Mouse (Mus musculus): ENCODE data around the gene Dtx2.

Dtx2 gene

DNA sequence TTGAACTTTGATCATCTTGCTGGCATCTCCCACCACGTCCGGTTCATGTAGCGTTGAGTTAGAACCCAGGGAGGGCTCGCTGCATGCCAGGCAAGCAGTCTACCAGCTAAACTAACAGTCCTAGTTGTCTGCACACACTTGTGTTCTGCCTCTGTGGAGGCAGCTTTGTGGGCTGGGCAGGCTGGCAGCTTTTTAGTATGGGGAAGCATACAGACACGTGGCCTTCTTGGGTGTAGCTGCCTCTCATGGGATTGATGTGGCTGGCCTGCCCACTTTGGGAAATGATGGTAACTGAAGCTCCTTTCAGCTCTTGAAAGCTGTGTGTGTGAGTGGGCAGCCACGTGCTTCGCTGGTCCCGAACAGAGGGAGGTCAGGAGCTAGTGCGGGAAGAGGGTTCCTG, 32.3 kb downstream of the Dtx2 start:
- 64% methylated on average over 9 of the region's 9 CpGs for WGBS

DNA sequence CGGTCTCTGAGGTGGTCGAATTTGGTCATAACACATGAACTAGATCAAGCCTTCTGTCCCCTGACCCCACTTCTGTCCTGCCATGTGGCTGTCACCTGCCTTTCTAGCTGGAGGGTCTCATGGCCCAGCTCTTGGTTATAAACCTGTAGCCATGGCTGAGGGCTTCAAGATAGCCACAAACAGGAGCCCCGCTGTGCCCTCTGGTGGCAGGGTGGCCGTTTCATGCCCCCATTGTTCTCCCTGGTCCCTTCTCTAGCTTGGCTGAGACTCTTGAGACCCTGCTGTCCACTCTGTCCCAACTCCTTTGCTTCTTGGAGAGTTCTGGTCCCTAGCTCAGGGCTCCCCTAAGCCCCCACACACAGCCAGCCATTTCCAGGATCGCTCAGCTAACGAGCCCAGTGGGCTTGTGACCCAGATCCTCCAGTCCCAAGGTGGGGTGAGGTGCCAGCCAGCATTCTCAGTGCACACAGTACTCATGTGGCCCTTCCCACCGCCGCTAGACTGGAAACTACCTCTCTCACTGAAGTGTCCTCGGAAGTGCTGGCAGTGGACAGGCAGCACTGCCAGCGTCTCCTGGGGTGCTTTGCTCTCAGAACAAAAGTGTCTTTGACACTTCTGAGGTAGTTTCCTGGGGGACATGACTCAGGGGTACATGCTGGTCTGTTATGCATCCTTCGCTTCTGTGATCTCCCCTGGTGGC, 33.2 kb downstream of the Dtx2 start:
- WGBS, result 81% methylated on average over 11 of the region's 11 CpGs

DNA sequence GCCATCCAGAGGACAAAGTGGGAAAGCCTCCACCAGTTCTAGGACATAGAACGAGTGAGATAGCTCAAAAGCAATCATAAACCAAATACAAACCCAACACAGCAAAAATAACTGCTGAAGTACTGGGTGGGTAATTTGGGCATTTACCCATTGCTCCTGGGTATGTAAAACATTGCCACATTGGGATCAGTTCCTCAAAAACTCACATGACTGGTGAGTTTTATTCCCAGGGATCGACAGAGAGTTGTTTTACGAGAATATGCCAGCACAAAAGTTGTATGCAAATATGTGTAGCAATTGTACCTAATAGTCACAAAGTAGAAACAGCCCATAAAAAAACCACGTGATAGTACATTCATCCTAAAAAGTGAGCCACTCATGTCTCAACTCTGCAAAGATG, 40.3 kb downstream of the Dtx2 start:
- WGBS, result 71% methylated on average over 4 of the region's 4 CpGs

- 79% methylated on average over 1 of the region's 1 CpGs for WGBS
These were observed 40.7 kb downstream of the Dtx2 start for GRCm38 (mm10) chr5:136035285-136035684.

GRCm38 (mm10) chr5:136036667-136037066, 42.1 kb downstream of the Dtx2 start:
- 90% methylated on average over 1 of the region's 1 CpGs for WGBS

DNA sequence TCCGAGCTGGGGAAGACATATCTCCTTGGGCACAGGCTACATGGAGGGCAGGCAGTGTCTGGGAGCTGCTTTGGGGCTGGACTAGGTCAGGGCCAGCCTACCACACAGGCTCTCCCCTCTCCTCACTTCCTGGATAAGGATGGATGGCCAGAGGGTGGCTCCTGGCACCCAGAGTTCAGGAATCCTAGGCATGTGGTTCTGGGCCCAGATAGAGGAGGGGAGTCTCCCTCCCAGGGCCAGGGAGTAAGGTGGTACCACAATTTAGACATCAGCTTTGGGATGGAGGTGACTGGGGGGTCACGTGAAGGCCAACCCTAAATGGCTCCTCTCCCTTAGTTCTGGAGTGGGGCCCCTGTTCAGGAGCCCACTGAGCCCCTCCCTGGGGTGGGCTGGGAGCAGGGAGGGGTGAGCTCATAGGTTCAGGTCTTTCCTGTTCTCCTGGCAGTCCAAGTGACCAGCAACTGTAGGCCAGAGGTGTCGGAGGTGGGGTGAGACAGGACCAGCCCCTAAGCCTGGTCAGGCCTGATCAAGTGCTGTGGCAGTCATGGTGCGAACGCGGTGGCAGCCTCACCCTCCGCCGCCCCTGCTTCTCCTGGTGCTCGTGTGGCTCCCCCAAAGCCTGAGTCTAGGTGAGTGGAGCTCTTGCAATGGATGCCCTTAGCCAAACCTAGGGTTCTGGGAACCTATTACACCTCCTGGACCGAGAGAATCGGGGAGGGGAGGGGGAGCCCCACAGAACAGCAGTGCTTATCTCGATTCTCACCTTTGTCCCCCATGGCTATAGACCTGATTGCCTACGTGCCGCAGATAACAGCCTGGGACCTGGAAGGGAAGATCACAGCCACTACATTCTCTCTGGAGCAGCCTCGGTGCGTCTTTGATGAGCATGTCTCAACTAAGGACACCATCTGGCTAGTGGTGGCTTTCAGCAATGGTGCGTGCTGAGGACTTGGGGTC, 43.9 kb downstream of the Dtx2 start, which contains the start of gene Upk3b:
Upk3b (plus strand) TSS at position 239 of the 957 bp plus-strand sequence.
- 89% methylated on average over 17 of the region's 17 CpGs for WGBS

DNA sequence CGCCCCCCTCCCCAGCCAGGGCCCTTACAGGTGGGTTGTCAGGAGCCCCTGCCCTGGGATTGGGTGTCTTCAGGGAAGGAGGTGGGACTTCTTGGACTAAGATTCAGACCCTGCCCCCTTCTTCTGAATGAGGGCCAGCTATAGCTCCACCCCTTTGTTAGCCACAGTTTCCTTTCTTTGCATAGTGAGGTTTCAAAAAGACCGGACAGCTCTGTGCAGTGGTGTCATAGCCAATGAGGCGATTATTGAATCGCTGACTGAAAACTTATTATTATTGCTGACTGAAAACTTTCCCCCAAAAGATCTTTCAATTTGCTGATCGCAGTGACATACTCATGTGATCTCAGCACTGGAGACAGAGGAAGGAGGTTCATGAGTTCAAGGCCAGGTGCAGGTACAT, 45.6 kb downstream of the Dtx2 start:
- WGBS, result 60% methylated on average over 5 of the region's 5 CpGs

DNA sequence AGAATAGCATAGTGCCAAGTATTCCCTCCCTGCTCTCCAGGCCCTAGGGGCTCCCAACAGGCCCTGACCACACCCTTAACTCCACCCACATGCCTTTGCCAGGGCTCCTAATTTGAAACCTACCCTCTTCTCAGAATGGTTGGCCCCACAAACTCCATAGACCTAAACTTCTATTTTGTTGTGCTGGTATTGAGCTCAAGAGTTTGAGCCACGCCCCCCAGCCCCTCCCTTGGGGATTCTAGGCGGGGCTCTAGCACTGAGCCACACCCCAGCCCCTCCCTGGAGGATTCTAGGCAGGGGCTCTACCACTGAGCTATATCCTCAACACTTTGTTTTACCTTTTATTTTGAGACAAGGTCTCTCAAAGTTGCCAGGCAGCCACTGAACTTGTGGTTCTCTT, 46.7 kb downstream of the Dtx2 start:
- 39% methylated on average over 2 of the region's 2 CpGs for WGBS

- 97% methylated on average over 8 of the region's 8 CpGs for WGBS
These were observed 47.1 kb downstream of the Dtx2 start for GRCm38 (mm10) chr5:136041666-136042065.

DNA sequence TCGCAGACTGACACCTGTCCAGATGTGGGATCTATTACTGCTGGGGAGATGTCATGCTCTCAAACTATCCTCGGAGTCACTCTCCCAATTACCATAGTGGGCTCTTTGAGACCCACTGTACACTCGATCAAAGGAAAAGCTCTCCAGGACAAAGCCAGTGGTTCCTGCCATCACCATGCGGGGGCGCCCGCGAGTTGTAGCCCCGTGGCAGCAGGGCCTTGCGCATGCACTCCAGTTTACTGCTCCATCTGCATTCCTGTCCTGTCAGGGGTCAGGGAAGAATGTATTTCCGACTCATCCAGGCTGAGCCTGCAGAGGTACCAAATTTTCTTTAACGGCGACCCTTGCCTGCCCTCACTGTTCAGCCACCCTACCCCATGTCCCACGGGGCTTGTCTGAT, 50.3 kb downstream of the Dtx2 start:
- 71% methylated on average over 13 of the region's 13 CpGs for WGBS

DNA sequence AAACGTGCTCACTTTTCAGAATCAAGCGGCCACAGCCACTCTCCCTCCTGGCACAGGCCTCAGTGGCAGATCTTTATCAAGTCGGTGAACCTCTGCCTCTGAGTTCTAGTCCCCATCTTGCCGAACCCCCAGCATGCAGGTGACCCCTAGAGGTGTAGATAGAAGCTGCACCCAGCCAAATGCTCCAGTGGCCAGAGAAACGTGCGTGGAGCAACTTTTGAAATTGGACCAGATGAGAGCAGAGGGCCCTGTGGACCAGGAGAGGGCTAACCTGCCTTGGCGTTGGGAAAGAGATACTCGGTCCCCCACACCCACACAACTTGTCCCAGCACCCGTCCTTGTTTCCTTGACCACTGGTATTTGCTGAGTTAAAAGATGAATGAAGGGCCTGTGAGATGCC, 50.8 kb downstream of the Dtx2 start:
- 39% methylated on average over 9 of the region's 9 CpGs for WGBS

GRCm38 (mm10) chr5:136045987-136046386, 51.4 kb downstream of the Dtx2 start:
- 4% methylated on average over 10 of the region's 10 CpGs for WGBS

GRCm38 (mm10) chr5:136049926-136050325, 55.3 kb downstream of the Dtx2 start:
- 81% methylated on average over 6 of the region's 6 CpGs for WGBS

- WGBS, result 52% methylated on average over 10 of the region's 10 CpGs
These were observed 56.9 kb downstream of the Dtx2 start for GRCm38 (mm10) chr5:136051231-136052085.

GRCm38 (mm10) chr5:136052861-136053655, 58.5 kb downstream of the Dtx2 start:
- WGBS, result 82% methylated on average over 8 of the region's 8 CpGs

GRCm38 (mm10) chr5:136054301-136055077, 59.9 kb downstream of the Dtx2 start, which contains the start of gene Upk3bl:
Gene Upk3bl, plus strand, starts transcription at chr5:136054492.
- 94% methylated on average over 11 of the region's 11 CpGs for WGBS

DNA sequence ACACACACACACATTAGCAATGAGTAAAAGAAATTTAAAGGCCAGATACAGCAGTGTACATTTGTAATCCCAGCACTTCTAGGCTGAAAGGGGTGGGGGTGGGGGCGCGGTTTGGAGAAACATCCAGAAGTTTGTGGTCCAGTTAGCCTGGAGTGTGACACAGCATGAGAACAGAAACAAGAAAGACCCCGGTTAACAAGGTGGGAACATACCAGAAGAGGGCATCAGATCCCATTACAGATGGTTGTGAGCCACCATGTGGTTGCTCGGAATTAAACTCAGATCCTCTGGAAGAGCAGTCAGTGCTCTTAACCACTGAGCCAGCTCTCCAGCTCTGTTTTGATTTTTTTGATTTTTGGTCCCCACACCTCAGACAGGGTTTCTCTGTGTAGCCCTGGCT, 61.5 kb downstream of the Dtx2 start:
- WGBS, result 51% methylated on average over 4 of the region's 4 CpGs

GRCm38 (mm10) chr5:136057085-136057484, 62.5 kb downstream of the Dtx2 start:
- WGBS, result 46% methylated on average over 8 of the region's 8 CpGs

GRCm38 (mm10) chr5:136061567-136061966, 67.0 kb downstream of the Dtx2 start:
- WGBS, result 11% methylated on average over 12 of the region's 12 CpGs

- WGBS, result 89% methylated on average over 10 of the region's 10 CpGs
These were observed 69.3 kb downstream of the Dtx2 start for GRCm38 (mm10) chr5:136063920-136064319.

All from cerebral cortex, adult 2 months (tissue).